Mouse (Mus musculus): Measurements from ENCODE around the gene Ndufb3.
"Not testable (repeated sequence)": the region's sequence is repeated elsewhere in the genome, so short reads cannot be mapped to it uniquely, and the experiment has no call there.

Ndufb3 gene

GRCm38 (mm10) chr1:58586171-58586997 is at the start of gene Ndufb3, which contains the start of gene Fam126b:
Gene Ndufb3, plus strand, starts transcription at chr1:58586384.
Gene Fam126b, minus strand, starts transcription at chr1:58586323.
- DNase-seq: peak; percentile 90 to 91

DNA sequence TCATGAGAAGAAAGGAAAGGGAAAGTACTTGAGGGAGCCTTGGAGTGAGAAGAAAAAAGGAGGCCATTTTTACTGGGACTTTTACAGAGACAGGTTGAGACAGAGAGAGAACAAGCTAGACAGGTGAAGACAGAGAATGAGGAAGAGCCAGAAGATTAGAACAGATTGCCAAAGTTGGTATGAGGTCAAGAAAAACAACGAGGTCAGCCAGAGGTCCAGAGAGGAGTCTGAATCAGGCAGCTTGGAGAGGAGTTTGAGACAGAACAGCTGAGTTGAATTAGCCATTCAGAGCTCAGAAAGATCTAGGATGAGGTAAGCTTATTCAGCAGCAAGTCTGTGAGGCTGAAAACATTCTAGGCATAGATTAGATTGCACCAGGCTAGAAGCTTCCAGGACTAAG is 44.8 kb upstream of the Ndufb3 start:
- no peak for DNase-seq

- DNase-seq: not testable (repeated sequence)
Observed at GRCm38 (mm10) chr1:58560370-58560769, 25.8 kb upstream of the Ndufb3 start.

DNA sequence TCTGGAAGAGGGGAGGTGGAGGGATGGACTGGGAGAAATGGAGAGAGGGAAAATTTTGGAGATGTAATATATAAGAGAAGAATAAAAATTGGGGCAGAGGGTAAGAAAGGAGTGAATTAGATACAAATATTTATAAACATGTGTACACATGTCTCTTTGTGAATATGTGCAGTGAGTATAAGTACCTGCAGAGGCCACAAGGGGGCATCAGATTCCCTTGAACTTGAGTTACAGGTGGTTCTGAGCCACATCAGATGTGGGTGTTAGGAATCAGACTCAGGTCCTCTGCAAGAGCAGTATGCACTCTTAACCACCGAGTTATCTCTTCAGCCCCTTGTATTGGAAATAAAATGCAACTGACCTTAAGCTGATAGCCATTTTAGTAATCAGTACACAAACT is 23.7 kb upstream of the Ndufb3 start:
- DNase-seq: peak in 1 of 2 experiments; percentile 63

DNA sequence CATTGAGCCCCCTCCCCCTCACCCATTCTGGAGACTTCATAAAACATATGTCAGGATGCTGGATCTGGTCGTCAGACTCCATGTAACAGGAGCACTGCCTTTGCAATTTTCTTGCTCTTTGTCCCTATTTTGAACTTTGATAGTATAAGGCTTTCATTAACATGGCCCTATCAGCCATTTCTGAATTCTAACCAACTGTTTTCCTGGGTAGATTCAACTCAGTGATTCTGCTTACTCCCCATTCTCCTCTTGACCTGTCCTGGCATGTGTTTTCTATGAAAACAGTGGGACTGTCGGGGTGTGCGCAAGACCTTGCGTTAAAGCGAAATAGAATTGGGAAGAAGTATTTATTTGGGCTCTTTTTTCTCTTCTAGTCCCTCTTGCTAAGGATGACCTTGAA is 21.2 kb upstream of the Ndufb3 start:
- DNase-seq: no peak

DNA sequence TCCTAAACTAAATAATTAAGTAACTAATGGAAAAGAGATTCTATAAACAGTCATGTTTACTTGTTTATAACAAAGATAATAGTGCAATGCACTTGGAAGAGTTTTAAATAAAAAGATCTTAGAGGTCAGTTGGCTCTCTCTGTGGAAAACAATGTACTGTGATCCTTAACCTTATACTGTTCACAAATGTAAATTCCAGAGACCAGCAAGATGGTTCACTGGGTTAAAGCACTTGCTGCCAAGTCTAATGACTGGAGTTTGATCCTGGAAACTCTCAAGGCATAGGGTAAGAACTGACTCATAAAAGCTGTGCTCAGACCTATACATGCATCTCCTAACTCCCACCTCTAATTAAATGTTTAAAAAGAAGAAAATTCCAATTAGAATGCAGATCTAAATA is 19.6 kb upstream of the Ndufb3 start:
- no peak for DNase-seq

DNA sequence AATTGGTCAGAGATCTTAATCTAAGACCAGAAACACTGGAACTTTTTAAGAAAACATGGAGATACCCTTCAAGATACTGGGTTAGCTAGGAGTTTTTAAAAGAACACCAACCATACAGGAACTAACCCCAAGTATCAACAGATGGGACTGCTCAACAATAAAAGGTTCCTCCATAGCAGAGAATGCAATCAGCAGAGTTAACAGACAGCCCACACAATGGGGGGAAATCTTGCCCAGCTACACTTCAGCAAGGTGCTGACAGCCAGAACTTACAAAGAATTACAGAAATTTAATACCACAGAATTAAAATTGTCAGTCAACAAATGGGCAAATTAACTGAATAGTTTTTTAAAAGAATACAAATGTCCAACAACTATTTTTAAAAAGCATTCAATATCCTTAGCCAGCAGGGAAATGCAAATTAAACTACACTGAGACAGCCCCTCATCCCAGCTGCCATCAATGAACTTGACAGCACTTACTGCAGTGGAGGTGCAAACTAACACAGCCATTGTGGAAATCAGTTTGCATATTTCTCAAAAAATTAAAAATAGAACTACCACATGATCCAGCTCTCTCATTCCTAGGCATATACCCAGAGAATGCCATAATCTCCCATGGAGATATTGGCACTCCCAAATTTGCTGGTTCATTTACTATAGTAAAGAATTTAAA is 17.6 kb upstream of the Ndufb3 start:
- DNase-seq: no peak

DNA sequence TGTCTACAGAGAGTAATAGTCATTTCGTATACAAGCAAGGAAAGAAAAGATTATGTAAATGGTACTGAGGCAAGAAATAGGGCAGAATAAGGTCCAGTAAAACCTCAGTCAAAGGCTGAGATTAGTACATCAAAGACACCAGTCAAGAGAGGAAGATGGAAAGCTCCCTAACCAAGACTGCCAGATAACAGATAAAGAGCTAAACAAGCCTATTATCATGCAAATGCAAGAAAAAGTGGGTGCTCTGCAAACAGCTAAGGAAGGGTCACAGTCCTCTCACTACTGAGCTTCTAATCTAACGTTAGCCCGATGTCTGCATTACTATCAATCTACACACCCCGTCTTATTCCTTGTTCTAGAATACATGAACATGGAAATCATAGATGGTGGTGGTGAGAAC is 15.7 kb upstream of the Ndufb3 start:
- no peak for DNase-seq

DNA sequence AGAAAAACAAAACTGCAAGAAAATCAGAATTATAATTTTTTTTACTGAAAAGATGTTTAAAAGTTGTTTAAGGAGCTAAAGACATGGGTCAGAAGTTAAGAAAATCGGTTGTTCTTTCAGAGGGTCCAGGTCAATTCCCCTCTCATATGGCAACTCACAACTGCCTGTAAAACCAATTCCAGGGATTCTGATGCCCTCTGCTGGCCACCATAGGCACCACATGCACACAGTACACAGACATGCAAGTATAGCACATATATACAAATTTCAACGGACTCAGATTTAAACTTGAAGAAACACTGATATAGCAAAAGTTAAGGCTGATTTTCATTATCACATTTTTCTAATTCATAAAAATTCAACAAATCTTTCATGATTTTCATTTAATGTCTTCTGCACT is 7.0 kb upstream of the Ndufb3 start:
- DNase-seq: peak; percentile 27 to 50

DNA sequence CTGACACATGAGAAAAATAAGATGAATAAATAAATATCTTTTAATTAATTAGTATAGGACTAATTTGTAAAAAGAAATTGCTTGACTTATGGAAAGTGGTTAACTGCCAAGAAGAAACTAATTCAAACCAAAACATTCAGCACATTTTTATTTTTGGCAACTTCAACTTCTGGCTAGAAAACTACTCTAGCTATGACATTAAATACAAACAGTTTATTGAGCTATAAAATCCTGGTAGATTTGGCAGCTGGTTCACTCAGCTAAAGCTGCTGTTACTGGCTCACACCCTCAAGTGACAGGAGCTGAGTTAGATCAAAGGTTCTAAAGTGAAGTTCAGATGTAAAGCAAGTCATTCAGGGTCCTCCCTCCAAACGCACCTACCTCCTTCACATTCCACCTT is 3.6 kb upstream of the Ndufb3 start:
- DNase-seq: no peak

GRCm38 (mm10) chr1:58584271-58584670 is 1.9 kb upstream of the Ndufb3 start:
- no peak for DNase-seq

DNA sequence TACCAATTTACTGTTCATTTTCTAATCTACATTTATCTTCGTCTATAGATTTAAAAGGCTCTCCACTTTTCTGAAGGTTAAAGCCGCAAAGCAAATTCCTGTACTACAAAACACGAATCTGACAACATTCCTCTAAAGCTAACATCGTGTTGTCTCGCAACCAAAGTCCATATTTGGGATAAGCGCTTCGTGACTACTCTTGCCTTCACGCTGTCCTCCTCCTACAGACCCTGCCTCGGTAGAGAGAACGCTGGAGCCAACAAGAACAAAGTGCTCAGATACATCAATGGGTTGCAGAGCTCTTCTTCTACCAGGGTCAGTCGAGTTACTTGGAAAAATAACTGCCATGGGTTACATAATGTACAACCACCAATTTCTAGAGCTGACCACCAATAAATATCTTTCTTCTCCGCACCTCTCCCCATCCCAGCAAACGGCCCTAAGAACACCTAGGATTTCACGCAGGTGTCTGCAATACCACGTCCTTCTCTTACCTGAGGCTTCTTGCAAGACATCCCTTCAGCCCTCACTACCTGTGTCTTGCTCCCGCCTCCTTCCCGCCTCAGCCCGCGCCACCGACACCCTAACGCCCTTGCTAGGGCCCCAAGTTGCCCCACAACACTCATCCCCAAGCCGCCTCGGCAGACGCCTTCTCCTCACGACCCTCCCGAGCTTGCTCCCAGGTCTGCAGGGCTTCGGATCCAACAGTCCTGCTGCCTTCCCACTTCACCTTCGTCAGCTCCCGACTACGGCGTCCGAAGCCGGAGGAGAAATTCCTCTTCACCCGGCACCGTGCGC is 612 bp upstream of the Ndufb3 start:
- no peak for DNase-seq

- DNase-seq: no peak
Observed at GRCm38 (mm10) chr1:58587491-58587890, 1.3 kb downstream of the Ndufb3 start.

- DNase-seq: no peak
Observed at GRCm38 (mm10) chr1:58602681-58603080, 16.5 kb downstream of the Ndufb3 start.

DNA sequence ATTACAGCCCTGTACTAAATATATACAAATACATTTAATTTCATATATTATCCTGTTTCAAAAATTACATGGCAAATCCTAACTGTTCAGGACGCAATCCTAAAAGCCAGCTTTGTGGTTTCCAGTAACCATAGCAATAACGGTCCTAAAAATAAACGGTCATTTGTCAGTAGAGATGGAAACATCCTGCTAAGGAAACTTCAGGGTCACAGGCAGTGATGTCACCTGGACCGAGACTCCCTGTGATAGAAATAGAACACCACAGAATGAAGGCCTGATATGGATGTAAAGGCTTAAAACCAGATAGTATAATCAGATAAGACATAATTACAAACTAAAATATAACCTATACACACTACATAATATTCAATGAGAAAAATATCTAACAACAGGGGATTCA is 17.6 kb downstream of the Ndufb3 start:
- no peak for DNase-seq

- not testable (repeated sequence) for DNase-seq
Observed at GRCm38 (mm10) chr1:58609591-58609990, 23.4 kb downstream of the Ndufb3 start.

DNA sequence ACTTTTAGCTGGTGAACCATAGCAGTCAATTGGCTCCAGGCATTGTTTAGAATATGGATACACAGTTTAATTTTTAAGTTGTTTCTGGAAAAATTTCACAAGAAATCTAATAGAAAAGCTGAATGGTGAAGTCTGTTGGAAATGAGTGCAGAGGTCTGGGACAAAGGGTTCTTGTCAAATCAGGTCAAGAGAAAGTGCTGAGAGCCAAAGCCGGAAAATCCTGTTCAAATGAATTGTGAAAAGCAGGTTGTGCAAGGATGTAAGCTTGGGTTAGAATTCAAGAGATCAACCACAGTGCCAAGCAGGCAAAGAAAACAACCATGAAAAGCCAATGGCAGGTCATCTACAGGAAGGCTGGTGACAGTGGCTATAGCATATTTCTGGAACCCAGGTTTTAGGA is 24.0 kb downstream of the Ndufb3 start:
- DNase-seq: no peak

GRCm38 (mm10) chr1:58610611-58611010 is 24.4 kb downstream of the Ndufb3 start:
- no peak for DNase-seq

- DNase-seq: peak in 1 of 2 experiments; percentile 16
Observed at GRCm38 (mm10) chr1:58613786-58614185, 27.6 kb downstream of the Ndufb3 start.

- peak in 1 of 2 experiments; percentile 46 for DNase-seq
Observed at GRCm38 (mm10) chr1:58614424-58614823, 28.2 kb downstream of the Ndufb3 start.

DNA sequence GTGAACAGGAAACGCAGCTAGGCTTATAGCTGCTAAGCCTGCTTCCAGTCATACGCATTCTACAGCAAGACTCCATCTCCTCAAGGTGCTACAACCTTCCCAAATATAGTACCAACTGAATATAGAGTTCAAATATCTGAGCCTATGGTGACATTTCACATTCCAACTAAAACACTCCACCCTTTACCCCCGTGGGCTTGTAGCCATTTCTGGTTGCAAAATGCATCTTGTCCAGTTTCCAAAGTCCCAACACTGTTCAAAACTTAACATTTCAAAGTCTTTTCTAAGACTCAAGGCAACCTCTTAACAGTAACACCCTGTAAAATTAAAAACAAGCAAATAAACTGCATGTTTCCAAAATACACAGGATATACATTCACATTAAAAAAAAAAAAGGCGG is 29.0 kb downstream of the Ndufb3 start:
- DNase-seq: no peak

DNA sequence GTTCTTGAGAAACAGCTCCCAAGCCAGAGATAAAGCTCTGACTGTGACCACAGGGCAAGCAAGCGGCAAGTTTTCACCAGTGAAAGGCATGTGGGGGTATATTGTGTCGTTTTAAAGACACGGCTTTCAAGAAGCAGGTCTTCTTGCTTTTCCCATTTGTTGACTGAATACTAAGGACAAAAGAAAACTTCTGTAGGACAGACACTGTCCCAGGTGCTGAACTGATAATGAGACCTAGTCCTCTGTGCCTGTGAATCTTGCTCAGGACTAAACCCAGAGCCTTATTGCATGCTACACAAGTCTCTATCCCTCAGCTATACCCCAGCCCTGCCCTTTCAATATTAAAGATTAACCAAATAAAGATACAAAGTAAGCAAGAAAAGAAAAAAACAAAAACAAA is 30.0 kb downstream of the Ndufb3 start:
- no peak for DNase-seq

GRCm38 (mm10) chr1:58617076-58617475 is 30.9 kb downstream of the Ndufb3 start:
- DNase-seq: no peak
